ENCODE assay signal across 9 mouse cellular contexts in the genomic region with DNA sequence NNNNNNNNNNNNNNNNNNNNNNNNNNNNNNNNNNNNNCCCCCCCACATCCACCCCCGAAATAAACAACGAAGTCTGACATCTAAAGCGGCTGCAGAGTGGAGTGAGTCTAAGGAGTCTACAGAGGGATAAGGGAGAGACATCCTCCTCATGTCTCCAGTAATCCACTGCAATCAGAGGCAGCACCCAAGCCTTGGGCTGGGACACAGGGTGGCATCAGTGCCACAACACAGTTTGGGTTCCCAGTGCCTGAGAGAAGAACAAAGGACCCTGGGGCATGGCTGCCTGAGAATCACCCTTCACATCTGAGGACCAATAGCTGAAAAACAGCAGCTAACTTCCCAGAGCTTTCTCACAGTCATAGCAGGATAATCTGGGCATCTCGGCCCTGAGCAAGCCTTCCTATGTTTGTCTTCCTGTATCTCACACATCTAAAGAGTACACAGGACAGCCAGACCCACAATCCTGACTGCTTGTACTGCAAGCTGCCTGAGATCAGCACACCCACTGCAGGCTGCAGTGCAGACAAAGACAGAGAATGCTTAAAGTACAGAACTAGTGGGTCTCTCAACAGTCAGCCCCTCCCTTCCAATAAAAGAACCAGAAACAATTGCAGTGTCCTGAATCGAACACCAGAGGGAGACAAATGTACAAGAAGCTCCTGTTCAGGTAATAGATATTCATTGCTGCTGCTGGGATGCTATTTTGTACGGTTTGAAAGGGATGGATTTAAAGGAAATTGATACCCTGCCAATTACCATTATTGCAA. TPM values are rescaled to one million over a fixed set of nuclear protein-coding genes. Genes with fewer than 3 reads are reported as not detected.
DNase-seq lines count a peak whose midpoint lies in the region; ATAC-seq and TF ChIP-seq lines count a peak whose summit lies in the region.
"Had no signal": no experiment of that assay in that cellular context is flagged by ENCODE, and none has a peak within 500 bp of the region (broad histone marks: within the 10 kb centered on the region; RNA-seq: fewer than 3 reads in every experiment).

No protein-coding gene starts in this region.

- H3K4me1 ChIP-seq in hindbrain, postnatal 0 days (ENCODE audit: insufficient read depth, low read length), result no peaks in the 10 kb centered on the region
- H3K4me1 ChIP-seq in stomach, postnatal 0 days (replicated peaks; ENCODE audit: control insufficient read depth, insufficient read depth), result no peaks in the 10 kb centered on the region
- H3K4me1 ChIP-seq: lung, embryonic 15.5 days had no signal

- H3K4me3 ChIP-seq in hindbrain, postnatal 0 days (ENCODE audit: low read length), result no peak overlapping the region
- no peak overlapping the region for H3K4me3 ChIP-seq in stomach, postnatal 0 days (ENCODE audit: low read depth, low read length)
- H3K4me3 ChIP-seq: lung, embryonic 15.5 days had no signal

- H3K27ac ChIP-seq in hindbrain, postnatal 0 days, result no peak overlapping the region
- H3K27ac ChIP-seq in stomach, postnatal 0 days (replicated peaks), result no peak overlapping the region
- H3K27ac ChIP-seq: lung, embryonic 15.5 days had no signal

- H3K36me3 ChIP-seq in hindbrain, postnatal 0 days (ENCODE audit: insufficient read depth, low read length), result no peaks in the 10 kb centered on the region
- H3K36me3 ChIP-seq in stomach, postnatal 0 days (ENCODE audit: control insufficient read depth, insufficient read depth, low read length), result no peaks in the 10 kb centered on the region
- H3K36me3 ChIP-seq: lung, embryonic 15.5 days had no signal

- no peaks in the 10 kb centered on the region for H3K9me3 ChIP-seq in hindbrain, postnatal 0 days (ENCODE audit: low read length)
- no peaks in the 10 kb centered on the region for H3K9me3 ChIP-seq in stomach, postnatal 0 days (ENCODE audit: control insufficient read depth, low read length)
- H3K9me3 ChIP-seq: lung, embryonic 15.5 days had no signal

- peak; percentile 18 to 25 for DNase-seq in left cerebral cortex, postnatal 10 days (ENCODE audit: extremely low spot score in 1 of 2, low spot score in 2 of 2)
- DNase-seq in left cerebral cortex, adult 8-10 months (ENCODE audit: low spot score in 2 of 2), result no peak
- peak; percentile 53 for DNase-seq in MN1 (ENCODE audit: low spot score)
- peak; percentile 73 for DNase-seq in embryo, embryonic 10 days (ENCODE audit: low spot score)
- DNase-seq in hindbrain, postnatal 0 days (ENCODE audit: low spot score), result peak; percentile 87
- no peak for DNase-seq in stomach, postnatal 0 days (ENCODE audit: low spot score)
- DNase-seq in gastrocnemius, postnatal 4 days (ENCODE audit: low spot score in 2 of 2), result no peak

- 59% methylated on average over 6 of the region's 6 CpGs for WGBS in hindbrain, postnatal 0 days
- WGBS in stomach, postnatal 0 days, result 43% methylated on average over 6 of the region's 6 CpGs

- TF ChIP-seq EP300 in stomach, postnatal 0 days (optimal IDR thresholded peaks at IDR 0.05), result no peak

- ATAC-seq in hindbrain, postnatal 0 days, result peak; percentile 88
- ATAC-seq in megakaryocyte progenitor cell, adult 5-6 weeks (replicated peaks; ENCODE audit: poor library complexity), result peak; percentile 75
- no peak for ATAC-seq in stomach, postnatal 0 days (ENCODE audit: low FRiP score, low TSS enrichment)

- intact Hi-C loops in left cerebral cortex, postnatal 10 days (cut with DNase I), result no loop called here

- TF ChIP-seq CTCF in hindbrain, postnatal 0 days (IDR thresholded peaks at IDR 0.05; ENCODE audit: low read depth), result peak; percentile 83
- peak; percentile 81 for TF ChIP-seq CTCF in stomach, postnatal 0 days (IDR thresholded peaks at IDR 0.05; ENCODE audit: low read depth)

- no peaks in the 10 kb centered on the region for H3K27me3 ChIP-seq in hindbrain, postnatal 0 days (ENCODE audit: insufficient read depth, low read length)
- H3K27me3 ChIP-seq in stomach, postnatal 0 days (ENCODE audit: control insufficient read depth, insufficient read depth, low read length), result no peaks in the 10 kb centered on the region
- H3K27me3 ChIP-seq: lung, embryonic 15.5 days had no signal

- H3K9ac ChIP-seq in hindbrain, postnatal 0 days (replicated peaks; ENCODE audit: low read length), result no peak overlapping the region
- no peak overlapping the region for H3K9ac ChIP-seq in stomach, postnatal 0 days (ENCODE audit: low read length)
- H3K9ac ChIP-seq: lung, embryonic 15.5 days had no signal

- no peak overlapping the region for H3K4me2 ChIP-seq in hindbrain, postnatal 0 days (ENCODE audit: low read depth, low read length)
- no peak overlapping the region for H3K4me2 ChIP-seq in stomach, postnatal 0 days (replicated peaks; ENCODE audit: low read depth)
- H3K4me2 ChIP-seq: lung, embryonic 15.5 days had no signal

RNA-seq across cellular contexts. Expression of gene Smpdl3a, which starts 54.0 kb away (rescaled TPM):
- total RNA-seq in left cerebral cortex, postnatal 10 days (2021), result 10 to 100 TPM; 19.6 to 23.7 TPM
- 10 to 100 TPM; 21.6 to 28.5 (median 25.5) TPM for total RNA-seq in left cerebral cortex, adult 8-10 months (2022)
- 31.1 and 40.0 TPM in 2 replicates for total RNA-seq in hindbrain, postnatal 0 days (2014; rRNA removed)
- 45.2 and 46.0 TPM in 2 replicates for polyA plus RNA-seq in hindbrain, postnatal 0 days (2015; fragmentation: Nextera tagmentation; extraction: Ambion mirVana)
- total RNA-seq in megakaryocyte progenitor cell, adult 5-6 weeks (2015), result 100 and 106 TPM in 2 replicates
- 42.8 and 48.9 TPM in 2 replicates for total RNA-seq in megakaryocyte progenitor cell, adult 5-6 weeks (2017)
- 65.1 and 67.5 TPM in 2 replicates for polyA plus RNA-seq in stomach, postnatal 0 days (2015; fragmentation: Nextera tagmentation; extraction: Ambion mirVana)
- 10 to 100 TPM; 11.3 to 12.5 TPM for total RNA-seq in gastrocnemius, postnatal 4 days (2021)

Comparison
In these comparisons a context has a peak if more than half of its experiments do, and no peak if none do; other contexts are left out.
1. DNase-seq: peak in left cerebral cortex, postnatal 10 days (2 of 2), MN1 (single experiment), embryo, embryonic 10 days (single experiment) and hindbrain, postnatal 0 days (single experiment); none in left cerebral cortex, adult 8-10 months (0 of 2), stomach, postnatal 0 days (single experiment) and gastrocnemius, postnatal 4 days (0 of 2).